Mouse (Mus musculus) intestine, embryonic 15.5 days (tissue): Measurements from ENCODE around the gene Rufy4. TPM values are rescaled to one million over a fixed set of nuclear protein-coding genes. Genes with fewer than 3 reads are reported as not detected.
A peak's percentile ranks its signal among the peaks of the same experiment; 100 is the strongest.

Experiments
- ATAC-seq: fragments of 200-750 bp; cut with Nextera tagmentation; 2 replicates; pipeline ENCODE4 v1.8.0; 2017; ENCODE audit warnings: moderate TSS enrichment, moderate library complexity
- H3K27ac ChIP-seq: fragments of 300-500 bp; sonication (generic); 2 replicates; pipeline ENCODE4 v1.5.1; 2015; ENCODE audit warnings: mild to moderate bottlenecking, inconsistent platforms
- H3K27me3 ChIP-seq: fragments of 300-500 bp; sonication (generic); replicated peaks from 2 replicates; pipeline ENCODE4 v1.6.1; 2015; ENCODE audit warnings: inconsistent platforms
- H3K36me3 ChIP-seq: fragments of 300-500 bp; sonication (generic); 2 replicates; pipeline ENCODE4 v1.6.1; 2015; ENCODE audit warnings: inconsistent platforms
- H3K4me1 ChIP-seq: fragments of 300-500 bp; sonication (generic); replicated peaks from 2 replicates; pipeline ENCODE4 v1.6.1; 2015; ENCODE audit warnings: inconsistent platforms
- H3K4me2 ChIP-seq: fragments of 300-500 bp; sonication (generic); replicated peaks from 2 replicates; pipeline ENCODE4 v1.6.1; 2015; ENCODE audit warnings: mild to moderate bottlenecking, inconsistent platforms
- H3K4me3 ChIP-seq: fragments of 300-500 bp; sonication (generic); replicated peaks from 2 replicates; pipeline ENCODE4 v1.5.1; 2015; ENCODE audit warnings: inconsistent platforms
- H3K9ac ChIP-seq: fragments of 300-500 bp; sonication (generic); 2 replicates; pipeline ENCODE4 v1.6.1; 2015; ENCODE audit warnings: inconsistent platforms
- H3K9me3 ChIP-seq: fragments of 300-500 bp; sonication (generic); 2 replicates; pipeline ENCODE4 v1.6.1; 2016; ENCODE audit warnings: inconsistent platforms
- WGBS: fragments of 180-500 bp; shearing (Covaris S2); methylation state at CpG from one replicate; pipeline ENCODE4 v1.1.7; 2015; 5-methylcytosine and 5-hydroxymethylcytosine counted together
- polyA plus RNA-seq: library from polyadenylated mRNA; unstranded; fragments of >200 nt; fragmentation: Nextera tagmentation; extraction: Ambion mirVana; gene quantifications from 2 replicates; pipeline ENCODE4 v1.2.1, GENCODE M21; 2015

Rufy4 gene
- 0.18 and 0.34 TPM in 2 replicates for polyA plus RNA-seq

DNA sequence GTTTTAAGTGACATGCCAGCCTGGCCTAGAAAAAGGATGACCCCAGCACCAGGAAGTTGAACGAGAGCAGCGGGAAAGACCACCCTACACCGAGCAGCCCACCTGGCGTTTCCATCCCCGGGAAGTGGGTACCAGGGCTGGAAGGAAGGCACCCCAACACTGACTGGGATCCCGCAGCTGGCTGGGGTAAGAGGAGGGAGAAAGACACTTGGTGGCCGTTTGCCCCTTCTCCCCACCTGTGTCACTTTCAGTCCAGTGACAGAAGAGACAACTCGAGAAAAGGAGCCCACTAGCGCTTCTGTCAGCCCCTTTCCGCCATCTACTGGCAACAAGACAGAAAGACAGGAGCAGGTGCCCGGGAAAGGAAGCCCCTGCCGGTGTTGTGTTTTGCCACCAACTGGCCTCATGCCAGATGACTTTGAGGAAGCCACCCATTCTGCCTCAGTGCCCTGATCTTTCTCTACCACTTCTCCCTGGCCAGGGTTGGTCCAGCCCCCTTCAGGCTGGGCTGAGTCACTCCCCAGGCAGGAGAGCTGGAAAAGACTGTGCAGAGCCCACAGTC, at the start of gene Rufy4:
TSS of gene Rufy4 (plus strand) at position 551 of the 562 bp plus-strand sequence.
- WGBS: 1% methylated on average over 12 of the region's 12 CpGs
- peak within 1 kb of the TSS; percentile 98 for H3K4me2 ChIP-seq
- no peaks in the 10 kb centered on the region for H3K36me3 ChIP-seq
- no peak within 1 kb of the TSS for H3K27ac ChIP-seq
- H3K4me1 ChIP-seq: peaks cover 11% of the 10 kb centered on the region
- H3K9me3 ChIP-seq: no peaks in the 10 kb centered on the region
- peak; percentile 53 for ATAC-seq
- peak within 1 kb of the TSS; percentile 56 for H3K9ac ChIP-seq
- H3K4me3 ChIP-seq: peak within 1 kb of the TSS; percentile 57
- 0 out of 2 replicates have a peak, but pooled peaks cover 7% of the 10 kb centered on the region for H3K27me3 ChIP-seq

DNA sequence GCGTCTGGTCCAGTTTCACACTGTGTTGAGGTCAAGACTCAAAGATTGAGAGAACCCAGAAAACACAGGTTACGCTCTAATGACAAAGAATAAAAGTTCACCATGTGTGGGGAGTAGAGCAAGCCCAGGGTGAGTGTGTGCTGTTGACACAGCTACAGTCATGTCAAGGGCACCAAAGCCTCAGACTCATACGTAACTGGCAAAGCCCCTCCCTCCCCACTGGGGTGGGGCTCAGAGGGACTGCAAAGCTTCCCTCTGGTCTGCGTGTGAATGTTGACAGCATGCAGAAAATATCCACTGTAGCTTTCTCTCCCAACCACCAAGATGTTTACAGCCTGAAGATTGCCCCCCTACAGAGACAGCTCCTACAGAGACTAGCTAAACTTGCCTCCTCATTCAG, 49.1 kb upstream of the Rufy4 start:
- H3K27ac ChIP-seq: no peak overlapping the region
- 57% methylated on average over 4 of the region's 4 CpGs for WGBS
- no peaks in the 10 kb centered on the region for H3K9me3 ChIP-seq
- no peaks in the 10 kb centered on the region for H3K36me3 ChIP-seq
- H3K27me3 ChIP-seq: no peaks in the 10 kb centered on the region
- 0 out of 2 replicates have a peak, but pooled peaks cover 2% of the 10 kb centered on the region for H3K4me1 ChIP-seq
- no peak overlapping the region for H3K9ac ChIP-seq
- no peak overlapping the region for H3K4me3 ChIP-seq
- H3K4me2 ChIP-seq: no peak overlapping the region
- ATAC-seq: no peak

DNA sequence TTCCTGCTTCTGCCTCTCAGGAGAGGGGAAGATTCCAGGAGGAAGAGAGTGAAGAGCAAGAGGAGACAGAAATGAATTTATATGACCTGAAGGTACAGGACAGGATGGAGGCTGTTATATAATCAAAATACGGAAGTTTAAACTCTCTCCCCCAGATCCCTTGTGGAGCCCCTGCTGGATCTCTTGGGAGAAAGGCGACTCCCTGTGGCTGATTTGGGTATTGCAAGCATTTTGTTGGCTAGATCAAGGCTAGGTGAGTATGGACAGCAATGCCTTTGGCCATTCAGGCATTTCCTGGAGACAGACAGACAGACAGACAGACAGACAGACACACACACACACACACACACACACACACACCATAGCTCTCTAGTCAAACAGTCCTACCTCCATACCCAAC, 48.0 kb upstream of the Rufy4 start:
- H3K4me3 ChIP-seq: no peak overlapping the region
- H3K9ac ChIP-seq: no peak overlapping the region
- no peak overlapping the region for H3K27ac ChIP-seq
- H3K9me3 ChIP-seq: no peaks in the 10 kb centered on the region
- no peaks in the 10 kb centered on the region for H3K36me3 ChIP-seq
- WGBS: 2% methylated on average over 2 of the region's 2 CpGs
- H3K4me2 ChIP-seq: no peak overlapping the region
- H3K4me1 ChIP-seq: peaks cover 10% of the 10 kb centered on the region
- no peaks in the 10 kb centered on the region for H3K27me3 ChIP-seq
- no peak for ATAC-seq

DNA sequence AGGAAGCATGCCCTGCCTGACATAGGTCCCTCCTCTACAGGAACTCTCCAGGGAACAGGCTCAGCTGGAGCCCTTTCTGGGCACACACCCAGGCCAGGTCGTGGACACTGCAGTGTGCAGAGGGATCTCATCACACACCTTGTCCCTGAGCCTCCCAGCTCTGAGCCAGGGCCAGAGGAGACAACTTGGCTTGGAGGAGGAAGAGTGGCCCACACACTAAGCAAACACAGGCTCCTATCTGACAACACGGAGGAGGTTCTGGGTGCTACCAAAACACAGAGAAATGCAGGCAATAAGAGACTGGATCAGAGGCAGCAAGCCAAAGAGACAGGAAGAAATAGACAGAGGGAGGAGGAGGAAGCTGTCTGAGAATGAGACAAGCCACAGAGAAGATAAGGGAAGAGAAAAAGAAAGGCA, 43.8 kb upstream of the Rufy4 start:
- no peak overlapping the region for H3K4me2 ChIP-seq
- no peaks in the 10 kb centered on the region for H3K36me3 ChIP-seq
- WGBS: 36% methylated on average over 2 of the region's 2 CpGs
- H3K9ac ChIP-seq: no peak overlapping the region
- H3K27me3 ChIP-seq: no peaks in the 10 kb centered on the region
- peaks cover 29% of the 10 kb centered on the region for H3K4me1 ChIP-seq
- 0 out of 2 replicates have a peak, but pooled peaks have one; percentile 17 for ATAC-seq
- no peak overlapping the region for H3K4me3 ChIP-seq
- no peak overlapping the region for H3K27ac ChIP-seq
- H3K9me3 ChIP-seq: no peaks in the 10 kb centered on the region

DNA sequence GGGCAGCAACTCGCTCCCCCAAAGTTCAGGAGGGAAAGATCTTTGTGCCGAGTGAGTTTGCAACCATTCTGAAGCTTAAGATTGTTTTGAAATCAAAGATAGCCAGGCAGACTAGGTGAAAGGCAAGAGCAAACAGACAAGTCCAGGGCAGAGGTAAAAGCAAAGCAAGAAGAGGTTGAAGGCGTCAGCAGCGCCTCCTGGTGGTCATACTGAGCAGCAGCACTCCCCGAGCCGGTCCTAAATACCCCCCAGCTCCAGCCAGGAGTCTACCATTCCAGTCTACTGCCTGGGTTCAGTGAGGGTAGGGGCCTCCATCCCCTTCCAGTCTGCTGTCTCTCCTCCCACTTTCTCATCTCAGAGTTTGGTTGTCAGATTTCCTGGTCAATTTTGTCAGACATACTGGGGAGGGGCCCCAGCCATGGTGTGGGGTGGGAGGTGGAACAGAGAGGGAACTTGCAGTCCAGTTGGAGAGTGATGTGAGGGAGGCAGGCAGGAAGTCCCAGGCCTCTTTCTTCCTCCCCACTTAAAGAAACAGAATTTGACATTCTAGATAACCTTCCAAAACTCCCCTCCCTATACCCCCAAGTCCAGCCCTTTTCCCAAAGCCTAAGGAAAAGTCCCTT, 42.4 kb upstream of the Rufy4 start:
- H3K36me3 ChIP-seq: no peaks in the 10 kb centered on the region
- peak; percentile 49 for ATAC-seq
- peaks cover 27% of the 10 kb centered on the region for H3K4me1 ChIP-seq
- no peaks in the 10 kb centered on the region for H3K9me3 ChIP-seq
- no peak overlapping the region for H3K4me3 ChIP-seq
- WGBS: 10% methylated on average over 6 of the region's 6 CpGs
- no peak overlapping the region for H3K27ac ChIP-seq
- no peak overlapping the region for H3K4me2 ChIP-seq
- H3K27me3 ChIP-seq: no peaks in the 10 kb centered on the region
- H3K9ac ChIP-seq: no peak overlapping the region

DNA sequence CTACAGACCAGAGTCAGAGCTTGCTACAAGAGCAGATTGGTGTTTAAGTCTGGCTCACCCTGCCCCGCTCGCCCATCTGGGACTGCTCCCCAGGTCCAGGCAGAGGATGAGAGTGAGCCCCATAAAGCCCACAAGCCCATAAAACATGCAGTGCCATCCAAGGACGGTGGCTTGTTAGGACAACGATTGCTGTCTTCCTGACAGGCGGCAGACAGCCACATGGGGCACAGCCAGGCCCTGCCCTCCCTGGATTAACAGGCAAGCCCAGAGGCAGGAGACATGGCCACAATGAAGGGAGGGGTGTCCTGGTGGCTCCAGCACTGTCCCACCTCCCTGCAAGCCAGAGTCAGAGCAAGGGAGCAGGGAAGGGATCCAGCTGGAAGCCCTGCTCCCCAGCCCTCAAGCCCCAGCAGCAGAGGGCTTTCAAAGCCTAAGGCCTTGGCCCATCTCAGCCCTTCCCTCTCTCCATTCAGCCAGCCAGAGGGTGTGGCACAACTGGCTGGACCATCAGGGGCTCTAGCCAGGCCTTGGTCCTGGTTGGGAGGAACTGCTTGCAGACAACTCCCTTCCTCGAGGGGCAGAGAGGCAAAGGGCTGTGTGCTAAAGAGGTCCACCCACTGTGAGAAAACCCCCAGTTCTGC, 41.2 kb upstream of the Rufy4 start:
- 64% methylated on average over 6 of the region's 6 CpGs for whole genome bisulfite sequencing
- ATAC-seq: 0 out of 2 replicates have a peak, but pooled peaks have one; percentile 16
- H3K4me1 ChIP-seq: peaks cover 27% of the 10 kb centered on the region
- no peaks in the 10 kb centered on the region for H3K9me3 ChIP-seq
- H3K4me3 ChIP-seq: no peak overlapping the region
- no peaks in the 10 kb centered on the region for H3K36me3 ChIP-seq
- no peaks in the 10 kb centered on the region for H3K27me3 ChIP-seq
- H3K4me2 ChIP-seq: no peak overlapping the region
- H3K9ac ChIP-seq: no peak overlapping the region
- H3K27ac ChIP-seq: peak overlapping the region; percentile 32; the same call in 1 of the 2 replicates

DNA sequence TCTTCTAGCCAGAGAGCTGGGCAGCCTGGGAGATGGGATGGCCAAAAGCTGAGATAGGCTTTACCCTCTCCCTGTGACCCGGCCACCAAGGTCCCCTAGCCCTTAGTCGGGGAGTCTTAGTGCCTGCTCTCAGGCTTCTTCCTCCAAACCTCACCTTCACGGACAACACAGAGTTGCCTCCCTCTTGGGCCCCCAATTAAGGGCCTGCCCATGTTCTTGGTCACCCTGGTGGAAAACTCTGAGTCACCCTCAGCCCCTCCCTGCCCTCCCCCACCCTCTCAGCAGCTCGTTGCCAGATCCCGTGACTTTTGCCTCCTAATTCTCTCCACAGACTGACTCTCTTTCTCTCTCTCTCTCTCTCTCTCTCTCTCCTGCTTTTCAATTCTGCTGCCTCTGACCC, 40.6 kb upstream of the Rufy4 start:
- Histone ChIP-seq H3K4me3 (no peak overlapping the region), H3K27ac (0 out of 2 replicates have a peak overlapping the region, but pooled peaks have one; percentile 32), H3K27me3 (no peaks in the 10 kb centered on the region), H3K4me2 (no peak overlapping the region), H3K9ac (no peak overlapping the region), H3K4me1 (peaks cover 27% of the 10 kb centered on the region), H3K9me3 (no peaks in the 10 kb centered on the region), H3K36me3 (no peaks in the 10 kb centered on the region)
- 33% methylated on average over 5 of the region's 5 CpGs for WGBS
- no peak for ATAC-seq

DNA sequence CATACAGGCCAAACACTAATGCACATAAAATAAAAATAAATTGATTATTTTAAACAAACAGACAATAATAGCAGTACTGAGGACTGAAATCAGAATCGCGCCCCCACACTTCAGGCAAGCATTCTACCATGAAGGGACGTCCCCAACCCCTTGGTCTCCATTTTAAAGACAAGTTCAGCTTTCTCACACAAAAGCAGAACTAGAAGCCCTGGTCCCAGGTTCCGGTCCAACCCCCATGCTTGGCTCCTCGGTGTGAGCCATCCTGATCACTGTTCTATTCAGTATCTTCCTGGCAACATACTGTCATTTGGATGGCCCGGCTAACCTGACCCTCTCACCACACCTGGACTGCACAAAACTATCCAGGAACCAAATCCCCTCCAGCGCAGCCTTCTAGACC, 39.8 kb upstream of the Rufy4 start:
- H3K4me2 ChIP-seq: no peak overlapping the region
- WGBS: 91% methylated on average over 7 of the region's 7 CpGs
- H3K4me1 ChIP-seq: peaks cover 27% of the 10 kb centered on the region
- H3K4me3 ChIP-seq: no peak overlapping the region
- H3K9me3 ChIP-seq: no peaks in the 10 kb centered on the region
- ATAC-seq: no peak
- no peak overlapping the region for H3K27ac ChIP-seq
- no peaks in the 10 kb centered on the region for H3K36me3 ChIP-seq
- H3K9ac ChIP-seq: no peak overlapping the region
- H3K27me3 ChIP-seq: no peaks in the 10 kb centered on the region

DNA sequence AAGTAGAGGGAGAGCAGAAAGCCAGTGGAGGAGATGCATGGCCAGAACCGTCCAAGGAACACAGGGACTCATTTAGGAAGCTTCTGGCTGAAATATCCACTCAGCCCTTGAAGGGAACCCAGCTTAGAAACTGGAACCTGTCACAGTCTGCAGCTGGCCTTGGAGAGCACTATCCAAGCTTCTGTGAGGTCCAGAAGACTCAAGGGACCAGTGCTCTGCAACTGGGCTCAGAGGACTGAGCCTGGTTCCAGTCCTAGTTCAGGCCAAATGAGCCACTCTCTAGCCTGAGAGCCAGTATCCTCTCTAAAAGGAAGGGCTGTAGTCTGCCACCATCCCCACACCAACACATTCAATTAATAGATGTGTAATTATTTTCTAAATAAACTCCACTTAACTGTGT, 36.8 kb upstream of the Rufy4 start:
- Histone ChIP-seq H3K27ac (no peak overlapping the region), H3K4me2 (no peak overlapping the region), H3K9ac (no peak overlapping the region), H3K36me3 (no peaks in the 10 kb centered on the region), H3K4me1 (peaks cover 23% of the 10 kb centered on the region), H3K27me3 (no peaks in the 10 kb centered on the region), H3K9me3 (no peaks in the 10 kb centered on the region), H3K4me3 (no peak overlapping the region)
- no peak for ATAC-seq
- WGBS: 68% methylated on average over 1 of the region's 1 CpGs

DNA sequence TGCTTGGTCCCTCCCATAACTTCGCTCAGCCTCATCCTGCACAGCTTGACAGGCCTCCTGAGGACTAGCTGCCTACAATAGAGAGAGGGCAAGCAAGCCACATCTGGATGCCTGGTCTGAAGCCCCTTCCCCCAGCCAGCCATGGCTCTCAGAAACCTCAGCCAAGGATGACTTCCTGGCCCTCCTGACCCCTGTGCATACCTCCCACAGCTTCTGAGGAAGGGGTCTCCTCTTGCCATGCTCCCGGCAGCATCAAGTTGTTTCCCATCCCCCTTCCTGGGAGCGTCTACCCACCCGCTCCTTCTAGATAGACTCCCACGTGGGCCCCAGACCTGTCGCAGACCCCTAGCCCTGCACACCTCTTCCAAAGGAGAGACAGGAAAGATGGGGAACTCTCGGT, 35.0 kb upstream of the Rufy4 start:
- no peak overlapping the region for H3K9ac ChIP-seq
- H3K36me3 ChIP-seq: no peaks in the 10 kb centered on the region
- peaks cover 15% of the 10 kb centered on the region for H3K4me1 ChIP-seq
- no peaks in the 10 kb centered on the region for H3K27me3 ChIP-seq
- no peak for ATAC-seq
- H3K9me3 ChIP-seq: no peaks in the 10 kb centered on the region
- WGBS: 49% methylated on average over 7 of the region's 7 CpGs
- H3K4me2 ChIP-seq: peak overlapping the region; percentile 50
- no peak overlapping the region for H3K27ac ChIP-seq
- peak overlapping the region; percentile 20 for H3K4me3 ChIP-seq

DNA sequence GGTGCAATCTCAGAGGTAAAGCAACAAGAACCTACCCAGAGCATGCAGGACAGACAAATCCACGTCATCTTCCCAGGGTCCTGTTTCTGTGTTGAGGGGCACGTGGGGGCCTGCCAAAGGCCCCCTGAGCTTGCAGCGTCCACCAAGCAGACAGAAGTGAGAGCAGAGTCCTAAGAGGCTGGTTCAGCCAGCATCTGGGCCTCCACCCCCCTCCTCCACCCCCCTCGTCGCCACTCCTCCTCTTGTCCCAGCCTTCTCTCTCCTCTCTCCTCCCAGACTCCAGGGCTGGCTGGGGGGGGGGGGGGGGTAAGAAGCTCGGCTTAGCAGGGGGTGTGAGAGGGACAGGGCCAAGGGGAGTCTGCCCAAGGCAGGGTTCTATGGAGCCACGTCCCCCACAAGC, 34.2 kb upstream of the Rufy4 start:
- Histone ChIP-seq H3K27ac (peak overlapping the region; percentile 83), H3K4me2 (peak overlapping the region; percentile 50), H3K9me3 (no peaks in the 10 kb centered on the region), H3K4me1 (peaks cover 15% of the 10 kb centered on the region), H3K36me3 (no peaks in the 10 kb centered on the region), H3K4me3 (peak overlapping the region; percentile 20), H3K27me3 (peaks cover 6% of the 10 kb centered on the region), H3K9ac (no peak overlapping the region; the same call in 1 of the 2 replicates)
- ATAC-seq: peak; percentile 39
- 36% methylated on average over 6 of the region's 7 CpGs for WGBS

DNA sequence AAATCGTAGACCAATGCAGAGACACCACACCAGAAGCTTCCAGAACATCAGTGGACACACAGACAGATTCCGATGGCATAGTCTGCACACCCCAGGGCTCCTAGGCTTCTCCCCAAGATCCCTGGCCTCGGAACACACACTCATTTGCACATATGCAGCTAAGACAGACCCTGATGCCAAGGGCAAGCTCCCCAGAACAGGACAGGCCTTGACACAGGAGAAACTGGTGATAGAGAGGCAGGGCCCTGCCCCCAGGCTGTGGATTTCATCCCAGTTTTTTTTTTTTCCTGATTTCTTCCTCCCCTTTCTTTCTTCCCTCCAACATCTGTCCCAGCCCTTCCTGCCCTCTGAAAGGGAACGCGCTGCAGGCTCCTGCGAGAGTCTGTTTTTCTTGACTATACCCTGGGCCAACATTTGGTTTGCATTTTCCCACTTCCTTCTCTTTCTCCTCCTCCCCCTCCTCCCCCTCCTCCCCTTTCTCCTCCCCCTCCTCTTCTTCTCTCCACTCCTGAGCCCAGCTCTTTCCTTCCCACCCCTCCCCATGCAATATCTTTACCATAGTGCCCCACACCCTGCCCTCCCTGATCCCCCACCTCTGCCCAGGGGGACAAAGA, 33.6 kb upstream of the Rufy4 start:
- H3K9me3 ChIP-seq: no peaks in the 10 kb centered on the region
- no peak overlapping the region; the same call in 1 of the 2 replicates for H3K9ac ChIP-seq
- H3K4me2 ChIP-seq: peak overlapping the region; percentile 50; the same call in 1 of the 2 replicates
- H3K27ac ChIP-seq: peak overlapping the region; percentile 83
- 34% methylated on average over 6 of the region's 6 CpGs for whole genome bisulfite sequencing
- peak; percentile 39 for ATAC-seq
- peaks cover 12% of the 10 kb centered on the region for H3K27me3 ChIP-seq
- no peaks in the 10 kb centered on the region for H3K36me3 ChIP-seq
- H3K4me1 ChIP-seq: peaks cover 15% of the 10 kb centered on the region
- no peak overlapping the region for H3K4me3 ChIP-seq
